Mouse (Mus musculus) MEL (cell line): Measurements from ENCODE around the gene Tnp1. TPM values are rescaled to one million over a fixed set of nuclear protein-coding genes. Genes with fewer than 3 reads are reported as not detected.

Experiments
- DNase-seq: peaks from one replicate; pipeline ENCODE4 v3.0.0; 2011; ENCODE audit warnings: low read depth, low spot score
- H3K27ac ChIP-seq: 2 replicates; pipeline ENCODE4 v1.5.1; 2012; ENCODE audit warnings: low read depth, mild to moderate bottlenecking, control low read depth, low read length, moderate library complexity; ENCODE audit not compliant: control insufficient read depth
- H3K27me3 ChIP-seq, 2 experiments: fragments of 150-350 bp in 1 of 2; sonication (generic) in 1 of 2; 2 replicates each; pipeline ENCODE4 v1.6.1; 2012; ENCODE audit warnings: low read length in 2 of 2, mild to moderate bottlenecking in 2 of 2, improper control_type of control experiment in 1 of 2, moderate library complexity in 1 of 2; ENCODE audit not compliant: insufficient read depth in 2 of 2, control insufficient read depth in 1 of 2
- H3K36me3 ChIP-seq, 2 experiments: 2 replicates each; pipeline ENCODE4 v1.6.1; 2012 to 2014; ENCODE audit warnings: low read length in 2 of 2, improper control_type of control experiment in 1 of 2, inconsistent platforms in 1 of 2, mild to moderate bottlenecking in 1 of 2; ENCODE audit not compliant: insufficient read depth in 2 of 2, control insufficient read depth in 1 of 2
- H3K4me1 ChIP-seq, 2 experiments: fragments of 150-350 bp in 1 of 2; sonication (generic) in 1 of 2; 2 replicates each; pipeline ENCODE4 v1.6.1; 2012; ENCODE audit warnings: low read length in 2 of 2, improper control_type of control experiment in 1 of 2, mild to moderate bottlenecking in 1 of 2; ENCODE audit not compliant: insufficient read depth in 2 of 2, control insufficient read depth in 1 of 2
- H3K4me3 ChIP-seq, 2 experiments: fragments of 150-350 bp in 1 of 2; sonication (generic) in 1 of 2; 2 replicates each; pipeline ENCODE4 v1.5.1; 2012; ENCODE audit warnings: low read depth in 2 of 2, low read length in 2 of 2, mild to moderate bottlenecking in 2 of 2, moderate library complexity in 2 of 2, control low read depth in 1 of 2, improper control_type of control experiment in 1 of 2; ENCODE audit not compliant: control insufficient read depth in 1 of 2, insufficient read depth in 1 of 2
- H3K79me2 ChIP-seq: 2 replicates; pipeline ENCODE4 v1.6.1; 2012; ENCODE audit warnings: mild to moderate bottlenecking, low read length, moderate library complexity; ENCODE audit not compliant: control insufficient read depth, poor library complexity, insufficient read depth
- H3K9ac ChIP-seq: 2 replicates; pipeline ENCODE4 v1.6.1; 2012; ENCODE audit warnings: low read depth, mild to moderate bottlenecking, control low read depth, low read length, moderate library complexity; ENCODE audit not compliant: control insufficient read depth, poor library complexity, severe bottlenecking
- H3K9me3 ChIP-seq: fragments of 150-350 bp; sonication (generic); replicated peaks from 2 replicates; pipeline ENCODE4 v1.6.1; 2012; ENCODE audit warnings: mild to moderate bottlenecking, low read length, improper control_type of control experiment, moderate library complexity; ENCODE audit not compliant: insufficient read depth
- CHD2 ChIP-seq: IDR thresholded peaks from 2 replicates; pipeline ENCODE4 v1.6.1; 2011; ENCODE audit warnings: low read length, improper control_type of control experiment
- CTCF ChIP-seq, 3 experiments: IDR thresholded peaks in 2 of 3; conservative IDR thresholded peaks in 1 of 3; 2 replicates each; pipeline ENCODE4 v1.5.1; 2011 to 2012; ENCODE audit warnings: low read length in 3 of 3, low read depth in 2 of 3, mild to moderate bottlenecking in 2 of 3, improper control_type of control experiment in 1 of 3, inconsistent platforms in 1 of 3, mixed read lengths in 1 of 3, moderate library complexity in 1 of 3; ENCODE audit not compliant: control insufficient read depth in 1 of 3, insufficient read depth in 1 of 3, poor library complexity in 1 of 3, severe bottlenecking in 1 of 3
- E2F4 ChIP-seq: IDR thresholded peaks from 2 replicates; pipeline ENCODE4 v1.6.1; 2011; ENCODE audit warnings: low read depth, low read length, improper control_type of control experiment, borderline replicate concordance
- ELF1 ChIP-seq: IDR thresholded peaks from 2 replicates; pipeline ENCODE4 v1.6.1; 2014; ENCODE audit warnings: low read depth, mild to moderate bottlenecking, inconsistent platforms, low read length, improper control_type of control experiment, moderate library complexity
- EP300 ChIP-seq, 2 experiments: IDR thresholded peaks; 2 replicates each; pipeline ENCODE4 v1.6.1; 2011; ENCODE audit warnings: improper control_type of control experiment in 2 of 2, low read length in 2 of 2, low read depth in 1 of 2, mild to moderate bottlenecking in 1 of 2
- ETS1 ChIP-seq: IDR thresholded peaks from 2 replicates; pipeline ENCODE4 v1.6.1; 2012; ENCODE audit warnings: low read depth, mild to moderate bottlenecking, inconsistent platforms, low read length, improper control_type of control experiment, moderate library complexity
- HCFC1 ChIP-seq: IDR thresholded peaks from 2 replicates; pipeline ENCODE4 v1.6.1; 2012; ENCODE audit warnings: low read depth, mild to moderate bottlenecking, inconsistent platforms, low read length, improper control_type of control experiment, moderate library complexity
- JUND ChIP-seq: IDR thresholded peaks from 2 replicates; pipeline ENCODE4 v1.6.1; 2011; ENCODE audit warnings: low read depth, mild to moderate bottlenecking, improper control_type of control experiment, low read length
- KAT2A ChIP-seq: conservative IDR thresholded peaks from 2 replicates; pipeline ENCODE4 v1.6.1; 2012; ENCODE audit warnings: low read depth, low read length, improper control_type of control experiment, inconsistent platforms
- MAX ChIP-seq: IDR thresholded peaks from 2 replicates; pipeline ENCODE4 v1.6.1; 2011; ENCODE audit warnings: low read length, improper control_type of control experiment
- MAZ ChIP-seq: IDR thresholded peaks from 2 replicates; pipeline ENCODE4 v1.6.1; 2012; ENCODE audit warnings: low read depth, mild to moderate bottlenecking, inconsistent platforms, low read length, improper control_type of control experiment
- MEF2A ChIP-seq: IDR thresholded peaks from 2 replicates; pipeline ENCODE4 v1.6.1; 2014; ENCODE audit warnings: low read depth, mild to moderate bottlenecking, inconsistent platforms, low read length, improper control_type of control experiment; ENCODE audit not compliant: poor library complexity, insufficient replicate concordance, severe bottlenecking; ENCODE audit errors: extremely low read depth
- MYB ChIP-seq: IDR thresholded peaks from 2 replicates; pipeline ENCODE4 v1.6.1; 2011; ENCODE audit warnings: mild to moderate bottlenecking, low read depth, low read length, improper control_type of control experiment
- MYC ChIP-seq: IDR thresholded peaks from 2 replicates; pipeline ENCODE4 v1.6.1; 2011; ENCODE audit warnings: low read depth, mild to moderate bottlenecking, low read length, improper control_type of control experiment, moderate library complexity
- NELFE ChIP-seq: IDR thresholded peaks from 2 replicates; pipeline ENCODE4 v1.6.1; 2011; ENCODE audit warnings: low read depth, low read length, improper control_type of control experiment
- POLR2A ChIP-seq, 2 experiments: IDR thresholded peaks; 2 replicates each; pipeline ENCODE4 v1.6.1; 2011 to 2012; ENCODE audit warnings: low read length in 2 of 2, mild to moderate bottlenecking in 2 of 2, control low read depth in 1 of 2, improper control_type of control experiment in 1 of 2, low read depth in 1 of 2, moderate library complexity in 1 of 2; ENCODE audit not compliant: control insufficient read depth in 1 of 2, insufficient read depth in 1 of 2, poor library complexity in 1 of 2
- RAD21 ChIP-seq: IDR thresholded peaks from 2 replicates; pipeline ENCODE4 v1.6.1; 2011; ENCODE audit warnings: mild to moderate bottlenecking, low read depth, low read length, improper control_type of control experiment
- SIN3A ChIP-seq: IDR thresholded peaks from 2 replicates; pipeline ENCODE4 v1.6.1; 2012; ENCODE audit warnings: low read length, improper control_type of control experiment, inconsistent platforms
- UBTF ChIP-seq: IDR thresholded peaks from 2 replicates; pipeline ENCODE4 v1.6.1; 2012; ENCODE audit warnings: low read depth, mild to moderate bottlenecking, inconsistent platforms, low read length, improper control_type of control experiment, moderate library complexity, borderline replicate concordance; ENCODE audit not compliant: insufficient read depth
- ZC3H11A ChIP-seq: IDR thresholded peaks from 2 replicates; pipeline ENCODE4 v1.6.1; 2012; ENCODE audit warnings: low read depth, mild to moderate bottlenecking, inconsistent platforms, low read length, improper control_type of control experiment
- ZKSCAN1 ChIP-seq: IDR thresholded peaks from 2 replicates; pipeline ENCODE4 v1.6.1; 2012; ENCODE audit warnings: low read depth, mild to moderate bottlenecking, inconsistent platforms, low read length, improper control_type of control experiment, moderate library complexity
- ZMIZ1 ChIP-seq: IDR thresholded peaks from 2 replicates; pipeline ENCODE4 v1.6.1; 2012; ENCODE audit warnings: low read depth, mild to moderate bottlenecking, inconsistent platforms, low read length, improper control_type of control experiment, moderate library complexity
- polyA plus RNA-seq, 2 experiments: library from polyadenylated mRNA; stranded (reverse) in 1 of 2; unstranded in 1 of 2; fragments of >175 nt in 1 of 2; fragments of >200 nt in 1 of 2; gene quantifications; 2 replicates each; pipeline versions ENCODE4 v1.2.1 to v1.2.4; 2012; ENCODE audit warnings: low replicate concordance in 2 of 2, low read depth in 1 of 2; ENCODE audit not compliant: insufficient read length in 2 of 2, insufficient read depth in 1 of 2, missing spikeins in 1 of 2
- total RNA-seq: library from RNA; depleted of rRNA; stranded (reverse); fragments of 300-350 nt; gene quantifications from 2 replicates; pipeline ENCODE4 v1.2.3, GENCODE M21; 2012; rRNA removed

The Tnp1 gene
- total RNA-seq (not detected in 2 replicates), polyA plus RNA-seq (not detected)

DNA sequence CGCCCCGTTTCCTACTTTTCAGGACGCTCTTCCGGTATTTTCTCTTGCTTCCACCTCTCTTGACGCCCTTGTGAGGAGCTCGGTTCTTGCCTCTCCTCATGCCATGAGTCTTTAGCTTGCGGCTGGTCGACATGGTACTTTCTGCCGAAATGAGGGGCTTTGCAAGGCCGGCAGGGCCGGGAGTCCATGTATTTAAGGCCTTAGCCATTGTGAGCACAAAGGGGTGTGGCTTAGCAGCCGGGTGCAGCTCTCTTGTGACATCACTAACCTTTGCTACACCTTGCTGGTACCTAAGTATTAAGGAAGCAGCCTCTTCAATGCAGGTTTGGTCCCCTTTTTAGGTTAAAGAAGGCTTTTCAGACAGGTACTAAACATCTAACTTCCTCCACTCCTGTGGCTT is at the start of gene Tnp1:
Gene Tnp1 (minus strand): TSS at position 179 of the 400 bp plus-strand sequence.
- no peaks in the 10 kb centered on the region for H3K27me3 ChIP-seq
- no peak for DNase-seq
- H3K4me1 ChIP-seq = no peaks in the 10 kb centered on the region
- no peak within 1 kb of the TSS for H3K27ac ChIP-seq
- H3K9me3 ChIP-seq = no peaks in the 10 kb centered on the region
- H3K4me3 ChIP-seq = no peak within 1 kb of the TSS
- H3K36me3 ChIP-seq = no peaks in the 10 kb centered on the region
- no peaks in the 10 kb centered on the region for H3K79me2 ChIP-seq
- no peak within 1 kb of the TSS for H3K9ac ChIP-seq
- TF ChIP-seq JUND = no peak
- no peak for TF ChIP-seq ELF1
- TF ChIP-seq MAX = no peak

DNA sequence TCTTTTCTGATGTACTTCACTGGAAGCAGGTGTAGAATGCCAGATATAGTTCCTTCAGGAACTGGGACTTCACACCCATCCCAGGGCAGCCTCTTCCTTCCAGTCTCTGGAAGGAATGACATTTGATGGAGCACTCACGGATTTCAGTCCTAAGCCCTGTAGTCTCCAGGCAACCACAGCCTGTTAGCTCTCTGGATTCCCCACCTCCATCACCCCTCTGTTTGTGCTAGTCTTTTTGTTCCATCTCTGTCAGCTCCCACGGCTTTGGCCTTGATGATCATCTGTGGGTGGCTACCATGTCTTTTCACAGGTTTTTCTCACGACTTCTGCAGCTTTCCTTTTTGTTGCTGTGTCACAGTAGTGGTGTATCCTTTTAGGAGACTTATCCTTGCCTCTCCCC is 48.6 kb upstream of the Tnp1 start:
- Histone ChIP-seq H3K79me2 (no peaks in the 10 kb centered on the region), H3K36me3 (no peaks in the 10 kb centered on the region), H3K27me3 (no peaks in the 10 kb centered on the region), H3K27ac (no peak overlapping the region)
- TF ChIP-seq HCFC1 (no peak), ZMIZ1 (no peak), MAZ (no peak), RAD21 (no peak), ELF1 (no peak), CTCF (IDR thresholded peaks at IDR 0.05 in 2 of 3, conservative IDR thresholded peaks at IDR 0.05 in 1 of 3; ENCODE audit: control insufficient read depth in 1 of 3, insufficient read depth in 1 of 3, low read depth in 2 of 3, low read length in 3 of 3, poor library complexity in 1 of 3, severe bottlenecking in 1 of 3) (no peak), E2F4 (no peak), ZC3H11A (no peak), NELFE (no peak), MEF2A (no peak), MYC (no peak), CHD2 (no peak), MYB (no peak), EP300 (IDR thresholded peaks at IDR 0.05; ENCODE audit: low read depth in 1 of 2, low read length in 2 of 2) (no peak), UBTF (no peak), KAT2A (no peak), ZKSCAN1 (no peak), SIN3A (no peak), ETS1 (no peak), POLR2A (IDR thresholded peaks at IDR 0.05; ENCODE audit: control insufficient read depth in 1 of 2, insufficient read depth in 1 of 2, low read depth in 1 of 2, low read length in 2 of 2, poor library complexity in 1 of 2) (no peak)
- TF ChIP-seq, all 39 proteins: peak for 0
- Histone ChIP-seq H3K9ac (no peak overlapping the region), H3K4me3 (no peak overlapping the region), H3K4me1 (no peaks in the 10 kb centered on the region), H3K9me3 (no peaks in the 10 kb centered on the region)
- no peak for DNase-seq
